Mouse (Mus musculus): ENCODE data around the gene Ppp1r10. TPM values are rescaled to one million over a fixed set of nuclear protein-coding genes. Genes with fewer than 3 reads are reported as not detected.

The Ppp1r10 gene
- 28.8 TPM for polyA plus RNA-seq (2014; fragmentation: Illumina TruSeq; extraction: RNeasy Lipid Tissue Mini Kit (QIAGEN cat#74804); ENCODE audit: low read depth, low replicate concordance)

DNA sequence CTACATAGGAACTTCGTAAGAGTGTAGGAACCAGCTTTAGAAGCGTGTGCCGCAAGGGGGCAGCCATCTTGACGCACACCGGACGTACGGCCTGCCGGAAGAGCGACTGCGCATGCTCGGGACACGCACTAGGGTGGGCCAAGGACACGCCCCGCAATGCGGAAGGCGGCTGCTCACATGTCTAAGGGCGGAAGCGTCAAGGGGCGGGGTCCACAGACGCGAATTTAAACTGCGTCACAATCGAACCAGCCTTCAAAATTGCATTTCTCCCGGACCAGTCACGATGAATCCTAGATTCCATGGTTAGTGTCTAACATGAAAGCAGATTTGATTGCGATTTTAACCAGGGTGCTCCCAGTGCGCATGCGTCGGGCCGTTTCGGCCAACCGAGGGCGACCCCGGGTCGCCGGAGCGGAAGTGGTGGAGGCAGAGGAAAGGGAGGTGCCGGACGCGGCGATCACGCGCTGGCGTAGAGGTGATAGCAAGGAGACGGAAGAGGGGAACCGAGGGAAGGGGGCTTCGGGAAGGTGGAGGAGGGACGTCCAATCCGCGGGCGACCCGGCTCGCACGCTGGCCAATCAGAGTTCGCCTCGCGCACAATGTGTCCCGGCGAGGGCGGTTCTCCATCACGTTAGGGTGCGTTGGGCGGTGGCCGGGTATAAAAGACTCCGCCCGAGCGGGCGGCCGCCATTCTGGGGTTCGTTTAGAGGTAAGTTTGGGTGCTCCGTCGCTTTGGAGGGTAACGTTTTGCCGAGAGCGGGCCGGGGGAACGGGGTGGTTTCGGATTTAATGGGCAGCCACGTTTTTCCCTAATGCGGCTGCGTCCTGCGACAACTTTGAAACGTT is at the start of gene Ppp1r10, which contains the start of gene Mrps18b:
Gene Ppp1r10, plus strand, starts transcription at position 138 of the 846 bp plus-strand sequence.
Gene Mrps18b, minus strand, starts transcription at position 93 of the 846 bp plus-strand sequence.

DNA sequence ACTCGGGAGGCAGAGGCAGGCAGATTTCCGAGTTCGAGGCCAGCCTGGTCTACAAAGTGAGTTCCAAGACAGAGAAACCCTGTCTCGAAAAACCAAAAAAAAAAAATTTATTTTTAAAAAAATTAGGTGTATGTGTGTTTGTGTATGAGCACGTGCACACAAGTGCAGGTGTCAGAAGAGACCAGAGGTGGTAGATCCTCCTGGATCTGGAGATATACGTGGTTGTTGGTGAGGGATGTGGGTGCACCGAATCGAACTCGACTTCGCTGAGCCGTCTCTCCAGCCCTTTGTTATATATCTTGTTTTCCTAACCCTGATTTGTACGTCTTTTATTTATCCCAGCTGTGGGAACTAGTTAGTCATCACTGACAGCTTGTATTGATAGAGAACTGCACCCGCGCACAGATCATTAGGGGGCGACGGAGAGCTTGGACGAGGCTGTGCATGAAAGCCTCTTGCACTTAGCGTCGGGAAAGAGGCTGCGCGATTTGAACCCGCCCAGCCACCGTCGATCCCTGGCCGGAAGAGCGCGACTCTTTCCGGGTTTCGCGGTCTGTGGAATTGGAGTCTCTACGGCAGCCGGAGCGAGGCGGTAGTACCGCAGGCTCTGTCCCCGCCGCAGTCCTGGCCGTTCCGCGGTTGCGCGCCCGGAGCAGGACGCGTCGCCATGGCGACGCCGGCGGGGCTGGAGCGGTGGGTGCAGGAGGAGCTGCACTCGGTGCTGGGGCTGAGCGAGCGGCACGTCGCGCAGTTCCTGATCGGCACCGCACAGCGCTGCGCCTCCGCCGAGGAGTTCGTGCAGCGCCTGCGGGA is 36.8 kb upstream of the Ppp1r10 start, which contains the start of gene Dhx16:
Gene Dhx16, plus strand, starts transcription at position 575 of the 813 bp plus-strand sequence.

DNA sequence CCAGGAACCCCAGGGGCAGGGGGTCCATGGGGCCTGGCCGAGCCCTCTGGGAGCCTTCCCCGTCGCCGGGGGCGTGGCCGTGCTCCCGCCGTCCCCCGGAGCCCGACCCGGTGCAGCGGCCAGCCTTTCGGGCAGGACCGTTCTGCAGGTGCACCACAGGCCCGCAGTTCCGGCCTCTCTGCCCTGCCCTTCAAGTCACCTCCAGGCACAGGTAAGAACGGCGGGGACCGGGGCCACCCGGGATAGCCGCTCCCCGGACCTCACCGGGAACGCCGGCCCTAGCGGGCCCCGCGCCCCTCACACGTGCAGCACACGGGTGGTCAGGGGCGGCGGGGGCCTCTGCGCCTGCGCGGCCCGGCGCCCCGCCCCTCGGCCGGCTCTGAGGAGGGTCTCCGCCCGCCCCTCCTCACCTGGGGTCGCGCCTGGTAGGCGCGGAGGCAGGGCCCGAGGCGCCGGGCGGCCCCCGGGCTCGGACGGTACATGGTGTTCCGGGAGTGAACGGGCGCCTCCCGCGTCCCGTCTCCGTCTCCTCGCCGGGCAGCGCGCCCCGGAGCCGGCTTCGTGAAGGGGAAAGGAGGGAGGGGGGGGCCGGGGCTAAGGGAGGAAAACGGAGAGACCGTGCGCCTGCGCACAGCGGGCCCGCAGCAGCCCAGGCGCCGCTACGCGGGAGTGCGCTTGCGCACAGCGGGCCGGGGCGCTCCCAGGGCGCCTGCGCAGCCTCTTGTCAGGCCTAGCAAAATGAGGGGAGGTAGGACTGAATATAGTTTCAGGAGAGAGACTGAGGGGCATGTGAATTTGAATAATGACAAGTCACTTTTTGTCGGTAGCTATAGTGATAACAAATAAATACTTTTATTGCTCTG is 19.2 kb upstream of the Ppp1r10 start, which contains the start of gene 2310061I04Rik:
Gene 2310061I04Rik, minus strand, starts transcription at position 651 of the 863 bp plus-strand sequence.

DNA sequence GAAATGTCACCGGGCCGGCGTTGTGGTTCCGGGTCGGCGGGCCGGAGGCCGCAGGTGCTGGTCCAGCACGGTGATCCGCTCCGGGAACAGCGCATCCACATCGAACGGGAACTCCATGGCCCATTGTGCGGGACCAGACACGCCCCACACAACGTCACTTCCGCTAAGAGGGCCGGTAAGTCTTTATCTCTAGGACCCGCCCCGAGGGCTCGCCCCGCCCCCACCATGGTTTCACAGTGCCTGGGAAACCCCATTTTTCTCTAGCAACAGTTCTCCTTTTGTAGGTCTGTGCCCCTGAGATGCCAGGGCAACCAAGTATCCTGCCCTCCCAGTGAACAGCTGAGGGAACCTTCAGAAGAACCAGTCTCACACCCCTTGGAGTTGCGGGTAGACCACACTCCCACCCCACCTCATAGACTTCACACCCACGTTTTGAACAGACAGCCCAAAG is 6.3 kb upstream of the Ppp1r10 start, which contains the start of gene Atat1:
Gene Atat1, minus strand, starts transcription at position 157 of the 451 bp plus-strand sequence.

DNA sequence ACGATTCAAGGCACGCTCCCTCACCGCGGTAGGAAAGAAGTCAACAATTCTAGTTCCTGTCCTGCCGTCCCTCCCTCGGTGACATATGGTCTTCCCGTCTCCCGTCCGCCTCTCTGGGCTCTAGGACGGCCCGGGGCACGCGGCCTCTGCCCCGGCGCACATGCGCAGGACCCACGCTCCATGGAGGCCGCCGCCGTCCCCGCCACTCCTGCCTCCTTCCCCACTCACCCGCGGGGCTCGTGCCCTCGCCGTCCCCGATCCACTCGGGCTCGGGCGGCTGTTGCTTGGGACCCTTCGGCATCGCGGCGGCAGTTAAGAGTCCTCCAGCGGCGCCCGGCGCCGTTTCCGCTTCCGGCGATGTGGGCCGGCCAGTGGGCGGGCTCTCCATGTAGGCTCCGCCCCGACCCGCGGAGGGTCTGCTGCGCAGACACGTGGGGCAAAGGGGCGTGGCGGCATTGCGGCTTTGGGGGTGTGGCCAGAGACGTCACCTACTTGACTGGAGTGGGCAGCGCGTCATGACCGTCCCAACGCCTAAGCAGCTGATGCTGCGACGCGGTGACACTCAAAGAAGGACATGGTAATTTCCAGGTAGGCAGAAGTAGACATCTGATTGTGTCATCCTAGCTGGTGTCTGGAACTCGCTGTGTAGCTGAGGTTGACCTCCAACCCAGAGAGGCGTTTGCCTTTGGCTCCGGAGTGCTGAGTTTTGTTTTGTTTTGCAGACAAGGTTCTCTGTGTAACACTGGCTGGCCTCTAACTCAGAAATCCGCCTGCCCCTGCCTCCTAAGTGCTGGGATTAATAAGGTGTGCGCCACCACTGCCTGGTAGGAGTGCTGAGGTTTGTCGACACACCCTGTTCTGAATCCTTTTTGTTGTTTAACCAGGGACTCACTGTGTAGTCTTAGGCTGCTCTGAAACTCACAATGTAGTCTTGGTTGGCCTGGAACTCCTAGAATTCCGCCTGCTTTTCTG is 53.5 kb downstream of the Ppp1r10 start, which contains the start of gene Abcf1:
Gene Abcf1, minus strand, starts transcription at position 344 of the 972 bp plus-strand sequence.

DNA sequence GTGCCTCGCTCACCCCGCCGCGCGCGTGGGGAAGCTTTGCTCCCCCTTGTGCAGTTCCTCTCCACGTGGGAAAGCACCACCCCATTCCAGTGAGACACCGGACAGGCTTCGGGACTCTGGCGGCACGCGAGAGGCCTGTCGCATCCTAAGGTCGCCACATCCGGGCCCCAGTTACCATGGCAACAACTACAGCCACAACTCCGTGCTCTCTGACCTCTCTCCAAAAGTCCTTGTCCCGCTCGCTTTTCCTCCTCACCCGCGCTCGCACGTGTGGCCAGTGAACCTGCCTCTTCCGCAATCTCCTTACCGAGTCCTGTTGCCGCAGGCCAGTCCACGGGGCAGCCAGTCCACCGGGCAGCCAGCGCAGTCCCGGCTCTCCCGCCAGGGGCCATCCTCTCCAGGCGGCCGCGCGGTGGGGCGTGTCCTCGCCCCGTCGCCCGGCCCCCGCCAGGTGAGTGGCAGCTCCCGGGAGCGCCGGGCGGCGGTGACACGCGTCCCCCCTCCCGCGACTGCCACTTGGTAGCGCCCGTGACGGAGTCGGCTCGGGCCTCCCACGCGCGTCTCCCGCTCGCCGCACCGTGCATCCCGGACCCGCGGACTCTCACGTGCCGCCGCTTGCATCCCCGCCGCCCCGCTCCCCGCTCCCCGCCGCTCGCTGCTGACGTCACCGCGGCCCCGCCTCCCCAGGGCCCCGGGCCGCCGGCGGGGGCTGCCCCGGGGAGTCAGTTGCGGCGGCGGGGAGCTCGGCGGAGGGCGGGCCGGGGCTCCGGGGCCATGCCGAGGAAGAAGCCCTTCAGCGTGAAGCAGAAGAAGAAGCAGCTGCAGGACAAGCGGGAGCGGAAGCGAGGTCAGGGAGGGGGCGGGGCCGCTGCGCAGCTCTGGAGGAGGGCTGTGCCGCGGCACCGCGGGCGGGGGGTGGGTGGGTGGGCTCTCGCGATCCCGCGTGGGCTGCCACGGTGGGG is 63.4 kb downstream of the Ppp1r10 start, which contains the start of the genes Gnl1 and Prr3:
Gene Gnl1, plus strand, starts transcription at position 451 of the 962 bp plus-strand sequence.
Gene Prr3, minus strand, starts transcription at position 836 of the 962 bp plus-strand sequence.

Other genes starting within 250 kb of the Ppp1r10 start
- 1.1 TPM for gene Vars2, start 248.8 kb upstream of the Ppp1r10 start, polyA plus RNA-seq (2014; fragmentation: Illumina TruSeq; extraction: RNeasy Lipid Tissue Mini Kit (QIAGEN cat#74804); ENCODE audit: low read depth, low replicate concordance)
- 1.7 TPM for gene Gtf2h4, start 242.7 kb upstream of the Ppp1r10 start, polyA plus RNA-seq (2014; fragmentation: Illumina TruSeq; extraction: RNeasy Lipid Tissue Mini Kit (QIAGEN cat#74804); ENCODE audit: low read depth, low replicate concordance)
- gene Ddr1, start 211.8 kb upstream of the Ppp1r10 start, polyA plus RNA-seq (2014; fragmentation: Illumina TruSeq; extraction: RNeasy Lipid Tissue Mini Kit (QIAGEN cat#74804); ENCODE audit: low read depth, low replicate concordance), result 7.2 TPM
- gene Ier3, start 94.8 kb upstream of the Ppp1r10 start, polyA plus RNA-seq (2014; fragmentation: Illumina TruSeq; extraction: RNeasy Lipid Tissue Mini Kit (QIAGEN cat#74804); ENCODE audit: low read depth, low replicate concordance), result 13.7 TPM
- 7.4 TPM for gene Flot1, start 93.2 kb upstream of the Ppp1r10 start, polyA plus RNA-seq (2014; fragmentation: Illumina TruSeq; extraction: RNeasy Lipid Tissue Mini Kit (QIAGEN cat#74804); ENCODE audit: low read depth, low replicate concordance)
- 11.5 TPM for gene Tubb5, start 78.1 kb upstream of the Ppp1r10 start, polyA plus RNA-seq (2014; fragmentation: Illumina TruSeq; extraction: RNeasy Lipid Tissue Mini Kit (QIAGEN cat#74804); ENCODE audit: low read depth, low replicate concordance)
- 7.1 TPM for gene Mdc1, start 74.9 kb upstream of the Ppp1r10 start, polyA plus RNA-seq (2014; fragmentation: Illumina TruSeq; extraction: RNeasy Lipid Tissue Mini Kit (QIAGEN cat#74804); ENCODE audit: low read depth, low replicate concordance)
- gene Nrm, start 55.1 kb upstream of the Ppp1r10 start, polyA plus RNA-seq (2014; fragmentation: Illumina TruSeq; extraction: RNeasy Lipid Tissue Mini Kit (QIAGEN cat#74804); ENCODE audit: low read depth, low replicate concordance), result 0.32 TPM
- gene Ppp1r18, start 50.8 kb upstream of the Ppp1r10 start, polyA plus RNA-seq (2014; fragmentation: Illumina TruSeq; extraction: RNeasy Lipid Tissue Mini Kit (QIAGEN cat#74804); ENCODE audit: low read depth, low replicate concordance), result 0.49 TPM
- 21.8 TPM for gene Dhx16, start 36.6 kb upstream of the Ppp1r10 start, polyA plus RNA-seq (2014; fragmentation: Illumina TruSeq; extraction: RNeasy Lipid Tissue Mini Kit (QIAGEN cat#74804); ENCODE audit: low read depth, low replicate concordance)
- gene 2310061I04Rik, start 19.0 kb upstream of the Ppp1r10 start, polyA plus RNA-seq (2014; fragmentation: Illumina TruSeq; extraction: RNeasy Lipid Tissue Mini Kit (QIAGEN cat#74804); ENCODE audit: low read depth, low replicate concordance), result 38.4 TPM
- 7.0 TPM for gene Atat1, start 6.4 kb upstream of the Ppp1r10 start, polyA plus RNA-seq (2014; fragmentation: Illumina TruSeq; extraction: RNeasy Lipid Tissue Mini Kit (QIAGEN cat#74804); ENCODE audit: low read depth, low replicate concordance)
- gene Mrps18b, start within 50 bp of the Ppp1r10 start, polyA plus RNA-seq (2014; fragmentation: Illumina TruSeq; extraction: RNeasy Lipid Tissue Mini Kit (QIAGEN cat#74804); ENCODE audit: low read depth, low replicate concordance), result 17.0 TPM
- gene Abcf1, start 53.3 kb downstream of the Ppp1r10 start, polyA plus RNA-seq (2014; fragmentation: Illumina TruSeq; extraction: RNeasy Lipid Tissue Mini Kit (QIAGEN cat#74804); ENCODE audit: low read depth, low replicate concordance), result 35.2 TPM
- gene Gnl1, start 63.4 kb downstream of the Ppp1r10 start, polyA plus RNA-seq (2014; fragmentation: Illumina TruSeq; extraction: RNeasy Lipid Tissue Mini Kit (QIAGEN cat#74804); ENCODE audit: low read depth, low replicate concordance), result 1.0 TPM
- 1.6 TPM for gene Prr3, start 63.8 kb downstream of the Ppp1r10 start, polyA plus RNA-seq (2014; fragmentation: Illumina TruSeq; extraction: RNeasy Lipid Tissue Mini Kit (QIAGEN cat#74804); ENCODE audit: low read depth, low replicate concordance)
- 4.6 TPM for gene H2-T24, start 104.1 kb downstream of the Ppp1r10 start, polyA plus RNA-seq (2014; fragmentation: Illumina TruSeq; extraction: RNeasy Lipid Tissue Mini Kit (QIAGEN cat#74804); ENCODE audit: low read depth, low replicate concordance)
- gene H2-T23, start 116.4 kb downstream of the Ppp1r10 start, polyA plus RNA-seq (2014; fragmentation: Illumina TruSeq; extraction: RNeasy Lipid Tissue Mini Kit (QIAGEN cat#74804); ENCODE audit: low read depth, low replicate concordance), result 6.1 TPM
- gene H2-T22, start 126.3 kb downstream of the Ppp1r10 start, polyA plus RNA-seq (2014; fragmentation: Illumina TruSeq; extraction: RNeasy Lipid Tissue Mini Kit (QIAGEN cat#74804); ENCODE audit: low read depth, low replicate concordance), result 17.7 TPM
- not detected for gene Gm6034, start 126.5 kb downstream of the Ppp1r10 start, polyA plus RNA-seq (2014; fragmentation: Illumina TruSeq; extraction: RNeasy Lipid Tissue Mini Kit (QIAGEN cat#74804); ENCODE audit: low read depth, low replicate concordance)
- gene Gm11127, start 141.9 kb downstream of the Ppp1r10 start, polyA plus RNA-seq (2014; fragmentation: Illumina TruSeq; extraction: RNeasy Lipid Tissue Mini Kit (QIAGEN cat#74804); ENCODE audit: low read depth, low replicate concordance), result 0.89 TPM
- not detected for gene Gm19684, start 205.2 kb downstream of the Ppp1r10 start, polyA plus RNA-seq (2014; fragmentation: Illumina TruSeq; extraction: RNeasy Lipid Tissue Mini Kit (QIAGEN cat#74804); ENCODE audit: low read depth, low replicate concordance)
- not detected for gene Gm7030, start 213.0 kb downstream of the Ppp1r10 start, polyA plus RNA-seq (2014; fragmentation: Illumina TruSeq; extraction: RNeasy Lipid Tissue Mini Kit (QIAGEN cat#74804); ENCODE audit: low read depth, low replicate concordance)